Mouse (Mus musculus): Measurements from ENCODE around the gene Alg14.

The Alg14 gene

GRCm38 (mm10) chr3:121370830-121371526 lies 79.4 kb downstream of the Alg14 start:
- DNase-seq = no peak

DNA sequence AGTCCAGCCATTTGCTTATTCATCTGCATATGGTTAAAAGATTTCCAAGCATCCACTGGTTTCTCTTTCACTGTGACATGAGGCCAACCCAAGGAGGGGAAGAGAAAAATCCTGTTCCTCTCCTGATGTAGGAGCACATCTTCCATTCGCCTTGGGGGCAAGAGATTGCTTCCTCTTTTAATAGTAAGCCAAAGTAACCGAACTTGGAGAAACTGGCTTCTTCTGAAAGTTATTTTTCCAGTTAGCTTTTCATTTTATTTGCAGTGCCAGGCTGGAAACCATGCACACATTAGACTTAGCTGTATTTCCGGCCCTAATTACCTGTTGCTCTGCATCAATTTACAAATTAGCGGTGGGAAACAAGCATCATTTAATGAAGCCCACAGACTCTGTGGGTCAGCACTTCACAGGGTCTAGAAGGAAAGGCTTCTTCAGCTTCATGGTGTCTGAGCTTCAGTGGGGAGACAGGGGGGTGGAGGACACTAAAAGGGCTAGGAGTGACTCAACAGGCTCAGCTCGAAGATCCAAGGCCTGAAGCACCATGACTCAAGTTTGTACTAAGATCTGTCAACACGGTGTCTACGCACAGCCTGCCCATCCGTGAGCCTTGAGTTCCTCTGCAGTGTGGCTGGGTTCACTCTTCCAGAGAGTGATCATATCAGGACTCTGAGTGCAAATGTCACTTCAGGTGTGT lies 80.1 kb downstream of the Alg14 start:
- DNase-seq = no peak

DNA sequence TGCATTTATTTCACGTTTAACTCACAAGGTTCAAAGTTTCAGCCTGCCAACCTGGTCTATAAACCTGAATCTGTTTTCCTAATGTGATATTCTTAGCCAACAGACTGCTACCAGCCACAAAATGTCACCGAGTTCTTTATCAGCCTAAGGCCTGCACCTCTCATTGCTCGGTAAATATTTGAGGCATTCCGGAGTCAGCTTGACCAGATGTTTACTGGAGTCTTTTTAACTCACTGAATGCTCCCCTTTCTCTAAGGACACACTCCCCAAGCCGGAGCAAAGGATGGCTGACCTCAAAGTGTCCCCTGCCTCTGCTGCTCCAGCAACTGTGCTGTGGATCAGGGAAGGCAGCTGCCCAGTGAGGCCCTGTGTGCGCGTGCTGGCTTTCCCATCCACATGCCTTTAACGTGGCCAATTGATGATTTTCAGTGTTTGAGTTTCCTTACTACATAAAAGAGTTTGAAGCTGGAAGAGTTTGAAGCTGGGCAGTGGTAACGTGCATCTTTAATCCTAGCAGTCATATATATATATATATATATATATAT lies 82.4 kb downstream of the Alg14 start:
- no peak for DNase-seq

DNA sequence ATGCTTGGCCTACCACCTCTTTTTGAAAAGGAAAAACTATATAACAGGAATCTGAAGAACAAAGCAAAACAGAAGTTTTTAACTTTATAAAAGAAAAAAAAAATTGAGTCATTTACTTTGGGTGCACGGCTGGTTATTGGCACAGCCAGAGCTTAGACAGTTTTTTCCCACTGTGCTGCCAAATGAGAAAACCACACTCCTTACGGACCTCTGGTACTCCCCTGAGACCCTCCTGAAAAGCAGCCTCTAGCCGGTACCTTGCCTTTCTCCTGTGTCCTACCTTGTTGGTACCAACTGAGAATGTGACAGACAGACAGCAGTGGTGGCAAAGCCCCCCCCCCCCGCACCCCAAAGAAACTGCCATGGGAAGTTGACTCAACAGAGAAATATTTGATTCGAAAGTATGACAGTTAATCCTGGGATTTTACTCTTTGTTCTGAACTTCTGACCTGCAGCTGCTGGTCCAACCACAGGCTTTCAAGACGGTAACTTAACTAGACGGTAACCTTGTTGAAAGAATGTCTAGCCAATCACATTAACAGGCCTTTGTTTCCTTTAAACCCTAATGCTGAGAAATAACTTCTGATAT lies 84.1 kb downstream of the Alg14 start:
- DNase-seq = peak; percentile 16

DNA sequence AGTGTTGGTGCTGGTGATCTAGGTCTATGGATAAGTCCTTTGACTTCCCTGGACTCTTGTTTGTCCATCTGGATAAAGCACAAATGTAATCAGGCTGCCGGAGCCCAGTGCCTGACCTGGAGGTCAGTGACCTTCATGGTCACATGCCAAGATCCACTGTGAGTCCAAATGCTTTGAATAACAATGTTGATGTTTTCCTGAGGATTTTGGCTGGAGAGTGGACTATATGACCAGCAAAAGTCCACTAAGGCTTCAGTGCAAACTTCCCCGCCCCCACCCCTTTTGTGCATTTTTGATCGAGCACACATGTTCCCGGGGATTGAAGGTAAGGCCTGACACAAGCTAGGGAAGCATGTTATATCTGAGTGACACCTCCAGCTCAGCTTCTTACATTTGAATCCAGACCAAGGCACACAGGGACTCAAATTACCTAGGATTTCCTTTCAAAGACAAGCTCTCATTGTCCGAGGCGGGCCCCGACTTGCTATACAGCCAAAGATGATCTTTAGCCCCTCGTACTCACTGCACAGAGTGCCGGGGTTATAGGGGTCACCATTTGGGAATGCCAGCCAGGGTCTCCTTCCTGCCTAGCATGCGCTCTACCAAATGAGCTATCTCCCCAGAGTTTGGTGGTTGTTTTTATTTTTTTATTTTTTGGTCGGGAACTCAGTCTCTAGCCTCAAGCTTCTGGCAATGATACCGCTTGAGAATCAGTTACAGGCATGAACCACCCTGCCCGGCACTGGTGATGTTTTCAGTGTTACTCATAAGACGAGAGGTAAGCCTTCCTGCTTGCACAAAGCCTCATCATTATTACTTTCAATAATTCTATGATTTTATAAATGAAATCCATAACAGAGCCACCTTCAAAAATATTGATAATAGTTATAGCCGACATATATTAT lies 87.4 kb downstream of the Alg14 start:
- DNase-seq = no peak

DNA sequence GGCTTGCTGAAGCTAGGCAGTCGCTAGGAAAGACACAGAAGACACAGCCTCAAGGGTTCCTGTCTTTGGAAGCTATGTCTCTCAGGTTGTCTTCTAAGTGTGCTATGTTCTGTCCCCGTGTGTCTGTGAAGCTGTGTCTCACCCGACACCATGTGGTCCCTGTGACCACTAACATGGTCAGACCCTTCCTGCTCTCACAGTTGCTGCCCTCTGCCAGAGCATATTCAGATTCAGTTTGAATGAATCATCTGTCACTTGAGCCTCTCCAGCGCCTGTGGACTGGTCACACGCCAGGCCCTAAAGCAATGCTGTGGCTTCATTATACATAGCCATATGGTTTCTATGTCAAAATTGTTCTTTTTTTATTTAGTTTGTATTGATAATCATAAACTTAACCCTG lies 88.1 kb downstream of the Alg14 start:
- DNase-seq = no peak

DNA sequence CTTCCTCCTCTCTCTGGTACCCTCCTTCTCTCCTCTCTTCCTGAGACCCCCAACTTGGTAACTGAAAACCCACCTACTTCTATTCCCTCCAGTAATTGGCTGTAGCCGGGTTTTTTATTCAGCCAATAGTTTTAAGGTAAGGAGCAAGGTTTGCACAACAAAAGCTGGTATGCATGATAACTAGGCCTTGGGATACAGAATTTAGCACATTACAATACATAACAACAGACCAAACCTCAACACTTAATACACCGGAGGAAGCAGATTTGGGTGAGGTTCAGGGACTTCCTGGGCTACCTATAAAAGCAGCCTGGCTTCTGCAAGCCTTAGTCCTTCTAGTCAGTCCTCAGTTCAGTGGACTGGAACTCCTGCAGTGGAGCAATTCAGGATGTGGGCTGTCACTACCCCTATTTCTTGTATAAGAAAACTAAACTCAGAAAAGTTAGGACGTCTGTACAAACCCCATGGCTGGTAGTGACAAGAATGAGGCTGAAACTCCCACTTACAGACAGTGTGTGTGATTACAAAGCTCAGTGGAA lies 96.0 kb downstream of the Alg14 start:
- DNase-seq = no peak

DNA sequence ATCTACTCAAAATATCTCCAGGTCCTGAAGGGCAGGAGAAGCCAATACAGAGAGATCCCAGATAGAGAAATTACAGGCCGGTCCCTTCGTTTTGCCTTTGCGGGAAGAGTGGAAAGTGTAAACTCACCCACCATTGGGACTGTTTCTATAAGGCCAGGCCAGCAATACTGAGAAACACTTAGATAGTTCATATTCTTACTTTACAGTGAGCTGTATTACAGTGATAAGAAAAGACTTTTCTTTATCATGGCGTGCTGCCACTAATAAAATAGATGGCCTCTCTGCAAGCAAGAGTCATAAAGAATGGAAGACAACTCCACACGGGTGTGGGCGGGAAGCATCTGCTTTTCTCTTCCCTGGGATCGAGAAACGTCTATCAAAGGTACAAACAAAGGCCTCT lies 97.8 kb downstream of the Alg14 start:
- no peak for DNase-seq

DNA sequence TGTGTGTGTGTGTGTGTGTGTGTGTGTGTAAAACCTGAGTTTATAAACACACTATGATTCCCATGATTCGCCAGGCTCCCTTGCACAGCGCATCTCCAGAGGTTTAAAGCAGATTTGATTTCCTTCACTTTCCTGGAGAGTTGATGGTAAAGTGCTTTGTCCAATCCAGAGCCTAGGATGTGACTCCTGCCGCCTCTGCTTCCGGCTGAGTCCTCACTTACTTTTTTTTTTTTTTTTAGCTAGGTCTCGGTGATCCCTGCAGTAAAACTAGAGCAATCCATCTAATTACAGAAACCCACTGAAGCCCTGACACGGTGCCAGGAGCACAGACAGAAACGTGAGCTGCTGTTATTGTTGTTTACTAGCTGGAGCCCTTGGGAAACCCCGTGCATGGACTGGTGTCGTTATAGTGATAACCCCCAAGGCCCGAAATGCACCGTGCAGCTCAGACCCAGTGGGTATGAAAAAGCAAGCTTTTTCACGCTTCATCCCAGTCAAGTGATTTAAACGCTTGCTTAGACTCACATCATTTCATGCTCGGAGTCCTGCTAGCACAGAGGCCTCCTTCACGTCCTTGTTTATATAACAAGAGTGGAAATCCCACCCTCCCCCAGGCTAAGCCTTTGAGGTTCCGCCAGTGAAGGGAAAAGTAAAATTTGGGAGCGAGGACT lies 98.4 kb downstream of the Alg14 start:
- peak; percentile 77 for DNase-seq

DNA sequence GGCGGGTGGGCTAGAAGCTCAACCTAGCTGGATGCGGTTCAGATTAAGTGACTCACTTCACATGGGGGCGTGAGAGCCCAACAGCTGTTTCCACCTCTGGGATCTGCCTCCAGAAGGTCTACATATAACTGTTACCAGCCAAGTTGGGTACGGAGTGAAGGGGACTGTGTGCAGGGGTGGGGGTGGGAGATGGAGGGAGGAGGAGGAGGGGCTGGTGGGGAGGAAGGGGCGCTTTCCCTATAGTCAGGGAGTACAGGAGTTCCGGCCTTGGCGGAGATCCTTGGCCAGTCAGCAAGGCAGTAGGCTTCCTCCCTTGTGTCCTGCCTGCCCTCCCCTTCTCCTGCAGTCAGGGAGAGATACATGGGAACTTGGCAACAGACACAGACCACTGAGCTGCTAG lies 99.2 kb downstream of the Alg14 start:
- peak; percentile 45 for DNase-seq

- peak; percentile 86 for DNase-seq
Measured at GRCm38 (mm10) chr3:121395588-121396295, 104.2 kb downstream of the Alg14 start.

GRCm38 (mm10) chr3:121396561-121396960 lies 105.0 kb downstream of the Alg14 start:
- no peak for DNase-seq

- no peak for DNase-seq
Measured at GRCm38 (mm10) chr3:121397007-121397406, 105.4 kb downstream of the Alg14 start.

- no peak for DNase-seq
Measured at GRCm38 (mm10) chr3:121401384-121401783, 109.8 kb downstream of the Alg14 start.

DNA sequence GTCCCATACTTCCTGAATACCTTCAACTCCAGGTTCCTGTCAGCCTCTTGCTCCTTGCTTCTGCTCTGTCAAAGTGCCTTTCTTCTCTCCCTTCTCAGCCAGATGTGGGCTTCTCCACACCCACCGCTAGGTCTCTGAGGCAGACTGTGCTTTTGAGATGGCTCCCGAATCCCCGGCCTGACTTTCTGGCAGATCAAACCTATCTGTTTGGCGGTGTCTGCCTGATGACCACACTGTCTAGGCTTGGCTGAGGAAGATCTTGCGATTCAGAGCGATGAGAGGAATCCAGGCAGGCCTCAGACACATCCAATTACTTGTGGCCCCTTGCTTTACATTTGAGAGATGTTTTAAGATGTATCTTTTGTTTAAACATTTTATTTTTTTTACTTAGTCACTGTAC lies 110.5 kb downstream of the Alg14 start:
- peak; percentile 24 for DNase-seq

DNA sequence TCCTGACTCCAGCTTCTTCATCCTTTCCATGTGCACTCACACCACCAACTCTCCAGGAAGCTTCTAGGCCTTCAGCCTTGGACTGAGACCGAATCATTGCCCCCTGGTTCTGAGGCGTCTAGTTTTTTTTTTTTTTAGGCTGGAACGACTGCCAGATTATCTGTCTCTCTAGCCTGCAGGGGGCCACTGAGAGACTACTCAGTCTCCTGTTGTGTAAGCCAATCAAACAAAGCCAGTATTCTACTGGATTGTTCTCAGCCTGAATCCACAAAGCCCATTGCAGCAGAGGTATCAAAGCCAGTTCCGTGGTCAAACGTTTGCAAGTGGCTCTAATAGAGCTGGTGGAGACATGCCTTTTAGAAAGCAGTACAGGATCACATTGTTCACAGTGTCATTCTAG lies 111.9 kb downstream of the Alg14 start:
- DNase-seq = no peak

DNA sequence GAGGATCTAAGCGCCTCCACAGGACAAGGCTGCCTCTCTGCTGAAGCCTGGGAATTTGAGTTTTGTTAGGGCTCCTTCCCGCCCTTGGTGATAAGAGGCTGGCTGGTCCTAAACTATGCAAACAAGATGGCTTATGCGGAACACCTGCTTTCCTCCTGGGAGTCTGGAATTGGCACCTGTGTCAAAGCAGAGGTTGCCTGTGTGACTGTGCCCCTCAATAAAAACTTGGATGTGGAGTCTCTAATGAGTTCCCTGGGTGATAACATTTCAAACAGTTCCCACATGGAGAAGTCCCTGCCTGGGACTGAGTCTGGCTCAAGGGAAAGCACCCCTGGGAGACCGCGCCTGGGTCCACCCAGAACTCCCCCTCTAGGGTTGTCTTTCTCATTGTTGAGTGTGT lies 113.5 kb downstream of the Alg14 start:
- DNase-seq = no peak

DNA sequence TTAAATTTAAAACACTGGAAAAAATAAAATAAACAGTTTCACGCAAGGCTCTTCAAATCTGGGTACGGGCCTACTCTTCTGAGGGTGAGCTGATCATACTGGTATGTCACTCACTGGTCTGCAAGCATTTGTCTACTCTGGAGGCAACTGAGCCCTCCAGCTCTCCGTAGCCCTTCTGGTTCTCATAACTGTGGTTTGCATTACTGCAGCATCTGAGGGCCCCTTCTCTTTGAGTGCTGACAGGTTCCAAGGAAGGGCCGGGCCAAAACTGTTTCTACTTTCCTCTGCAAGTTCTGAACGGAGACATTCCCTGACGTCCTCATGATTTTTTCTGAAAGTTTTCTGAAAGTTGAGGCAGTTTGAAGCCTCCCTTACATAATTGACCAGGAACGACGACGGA lies 115.8 kb downstream of the Alg14 start:
- peak; percentile 28 for DNase-seq

DNA sequence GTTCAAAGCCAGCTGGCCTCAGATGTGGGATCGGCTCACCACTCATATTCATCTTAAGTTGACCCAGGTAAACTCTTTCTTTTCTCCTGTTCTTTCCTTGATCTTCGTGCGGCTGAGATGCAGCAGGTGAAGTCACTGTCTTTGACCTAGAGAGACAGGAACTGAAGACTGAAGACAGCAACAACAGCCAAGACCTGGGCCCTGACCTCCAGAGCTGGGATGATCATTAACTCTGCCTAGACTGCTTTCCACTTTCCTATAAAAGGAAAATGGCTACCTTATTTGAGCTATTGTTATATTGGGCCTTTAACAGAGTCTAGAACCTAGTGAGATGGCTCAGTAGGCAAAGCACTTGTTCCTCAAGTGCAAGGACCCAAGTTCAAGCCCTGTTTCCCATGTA lies 116.8 kb downstream of the Alg14 start:
- no peak for DNase-seq

- DNase-seq = no peak
Measured at GRCm38 (mm10) chr3:121411450-121411849, 119.9 kb downstream of the Alg14 start.
